Mouse (Mus musculus): Measurements from ENCODE around the gene Gprc5c. TPM values are rescaled to one million over a fixed set of nuclear protein-coding genes. Genes with fewer than 3 reads are reported as not detected.

The Gprc5c gene
- polyA plus RNA-seq, 1 experiment from 2014 or later, result 24.4 TPM

- H3K4me1 ChIP-seq (ENCODE audit: control insufficient read depth, insufficient read depth, low read length), result peaks cover 23% of the 10 kb centered on the region
- no peak overlapping the region for H3K27ac ChIP-seq (ENCODE audit: low read depth, low read length)
- whole genome bisulfite sequencing, result 54% methylated on average over 5 of the region's 5 CpGs
- H3K9me3 ChIP-seq (ENCODE audit: control insufficient read depth, low read length), result no peaks in the 10 kb centered on the region
- H3K4me2 ChIP-seq (ENCODE audit: low read depth), result no peak overlapping the region
- no peak overlapping the region for H3K9ac ChIP-seq (ENCODE audit: low read length)
- no peak for ATAC-seq (ENCODE audit: insufficient read depth, low FRiP score, low TSS enrichment)
- H3K36me3 ChIP-seq (ENCODE audit: control insufficient read depth, insufficient read depth, low read length), result no peaks in the 10 kb centered on the region
- DNase-seq (ENCODE audit: low spot score), result no peak
- H3K4me3 ChIP-seq (ENCODE audit: low read depth, low read length), result no peak overlapping the region
- H3K27me3 ChIP-seq (ENCODE audit: control insufficient read depth, insufficient read depth, low read length), result no peaks in the 10 kb centered on the region
These were observed 24.3 kb upstream of the Gprc5c start for GRCm38 (mm10) chr11:114826686-114827085.

GRCm38 (mm10) chr11:114829499-114830432 is 21.2 kb upstream of the Gprc5c start:
- peak overlapping the region; percentile 55 for H3K4me2 ChIP-seq (ENCODE audit: low read depth)
- ATAC-seq (ENCODE audit: insufficient read depth, low FRiP score, low TSS enrichment) (peak; percentile 73), DNase-seq (ENCODE audit: low spot score) (peak; percentile 77)
- H3K9me3 ChIP-seq (ENCODE audit: control insufficient read depth, low read length), result no peaks in the 10 kb centered on the region
- H3K36me3 ChIP-seq (ENCODE audit: control insufficient read depth, insufficient read depth, low read length), result no peaks in the 10 kb centered on the region
- WGBS, result 7% methylated on average over 24 of the region's 24 CpGs
- H3K27me3 ChIP-seq (ENCODE audit: control insufficient read depth, insufficient read depth, low read length), result no peaks in the 10 kb centered on the region
- peaks cover 14% of the 10 kb centered on the region for H3K4me1 ChIP-seq (ENCODE audit: control insufficient read depth, insufficient read depth, low read length)
- H3K9ac ChIP-seq (ENCODE audit: low read length), result peak overlapping the region; percentile 57
- H3K27ac ChIP-seq (ENCODE audit: low read depth, low read length), result peak overlapping the region; percentile 68; the same call in 1 of the 2 replicates
- H3K4me3 ChIP-seq (ENCODE audit: low read depth, low read length), result peak overlapping the region; percentile 25

GRCm38 (mm10) chr11:114830433-114830773 is 20.5 kb upstream of the Gprc5c start:
- Histone ChIP-seq H3K4me1 (ENCODE audit: control insufficient read depth, insufficient read depth, low read length) (peaks cover 14% of the 10 kb centered on the region), H3K4me3 (ENCODE audit: low read depth, low read length) (no peak overlapping the region), H3K9ac (ENCODE audit: low read length) (peak overlapping the region; percentile 57), H3K27me3 (ENCODE audit: control insufficient read depth, insufficient read depth, low read length) (no peaks in the 10 kb centered on the region), H3K4me2 (ENCODE audit: low read depth) (peak overlapping the region; percentile 55), H3K36me3 (ENCODE audit: control insufficient read depth, insufficient read depth, low read length) (no peaks in the 10 kb centered on the region), H3K9me3 (ENCODE audit: control insufficient read depth, low read length) (no peaks in the 10 kb centered on the region), H3K27ac (ENCODE audit: low read depth, low read length) (peak overlapping the region; percentile 68; the same call in 1 of the 2 replicates)
- ATAC-seq (ENCODE audit: insufficient read depth, low FRiP score, low TSS enrichment), result no peak
- WGBS, result 10% methylated on average over 8 of the region's 8 CpGs
- DNase-seq (ENCODE audit: low spot score), result no peak

GRCm38 (mm10) chr11:114833166-114833565 is 17.8 kb upstream of the Gprc5c start:
- H3K36me3 ChIP-seq (ENCODE audit: control insufficient read depth, insufficient read depth, low read length), result no peaks in the 10 kb centered on the region
- 80% methylated on average over 5 of the region's 5 CpGs for WGBS
- no peak overlapping the region for H3K9ac ChIP-seq (ENCODE audit: low read length)
- no peak overlapping the region for H3K4me3 ChIP-seq (ENCODE audit: low read depth, low read length)
- H3K27me3 ChIP-seq (ENCODE audit: control insufficient read depth, insufficient read depth, low read length), result no peaks in the 10 kb centered on the region
- no peak overlapping the region for H3K4me2 ChIP-seq (ENCODE audit: low read depth)
- no peaks in the 10 kb centered on the region for H3K9me3 ChIP-seq (ENCODE audit: control insufficient read depth, low read length)
- DNase-seq (ENCODE audit: low spot score) (no peak), ATAC-seq (ENCODE audit: insufficient read depth, low FRiP score, low TSS enrichment) (no peak)
- peaks cover 14% of the 10 kb centered on the region for H3K4me1 ChIP-seq (ENCODE audit: control insufficient read depth, insufficient read depth, low read length)
- H3K27ac ChIP-seq (ENCODE audit: low read depth, low read length), result no peak overlapping the region

GRCm38 (mm10) chr11:114843818-114844463 is 7.0 kb upstream of the Gprc5c start:
- H3K9ac ChIP-seq (ENCODE audit: low read length), result no peak overlapping the region
- ATAC-seq (ENCODE audit: insufficient read depth, low FRiP score, low TSS enrichment), result no peak
- H3K27me3 ChIP-seq (ENCODE audit: control insufficient read depth, insufficient read depth, low read length), result peaks cover 4% of the 10 kb centered on the region; the same call in 1 of the 2 replicates
- no peaks in the 10 kb centered on the region for H3K36me3 ChIP-seq (ENCODE audit: control insufficient read depth, insufficient read depth, low read length)
- 0 out of 2 replicates have a peak overlapping the region, but pooled peaks have one; percentile 3 for H3K27ac ChIP-seq (ENCODE audit: low read depth, low read length)
- 9% methylated on average over 8 of the region's 8 CpGs for WGBS
- DNase-seq (ENCODE audit: low spot score), result peak; percentile 46
- H3K4me3 ChIP-seq (ENCODE audit: low read depth, low read length), result no peak overlapping the region
- H3K4me1 ChIP-seq (ENCODE audit: control insufficient read depth, insufficient read depth, low read length), result no peaks in the 10 kb centered on the region
- no peak overlapping the region for H3K4me2 ChIP-seq (ENCODE audit: low read depth)
- no peaks in the 10 kb centered on the region; the same call in 1 of the 2 replicates for H3K9me3 ChIP-seq (ENCODE audit: control insufficient read depth, low read length)

- Histone ChIP-seq H3K27ac (ENCODE audit: low read depth, low read length) (no peak overlapping the region), H3K4me3 (ENCODE audit: low read depth, low read length) (no peak overlapping the region), H3K9me3 (ENCODE audit: control insufficient read depth, low read length) (no peaks in the 10 kb centered on the region; the same call in 1 of the 2 replicates), H3K36me3 (ENCODE audit: control insufficient read depth, insufficient read depth, low read length) (no peaks in the 10 kb centered on the region), H3K4me2 (ENCODE audit: low read depth) (no peak overlapping the region), H3K4me1 (ENCODE audit: control insufficient read depth, insufficient read depth, low read length) (no peaks in the 10 kb centered on the region), H3K9ac (ENCODE audit: low read length) (no peak overlapping the region), H3K27me3 (ENCODE audit: control insufficient read depth, insufficient read depth, low read length) (peaks cover 11% of the 10 kb centered on the region)
- ATAC-seq (ENCODE audit: insufficient read depth, low FRiP score, low TSS enrichment) (no peak), DNase-seq (ENCODE audit: low spot score) (no peak)
- 74% methylated on average over 7 of the region's 7 CpGs for WGBS
These were observed 6.3 kb upstream of the Gprc5c start for GRCm38 (mm10) chr11:114844464-114845220.

- ATAC-seq (ENCODE audit: insufficient read depth, low FRiP score, low TSS enrichment) (no peak), DNase-seq (ENCODE audit: low spot score) (no peak)
- Histone ChIP-seq H3K27ac (ENCODE audit: low read depth, low read length) (no peak overlapping the region), H3K4me2 (ENCODE audit: low read depth) (no peak overlapping the region), H3K36me3 (ENCODE audit: control insufficient read depth, insufficient read depth, low read length) (no peaks in the 10 kb centered on the region), H3K9me3 (ENCODE audit: control insufficient read depth, low read length) (no peaks in the 10 kb centered on the region; the same call in 1 of the 2 replicates), H3K27me3 (ENCODE audit: control insufficient read depth, insufficient read depth, low read length) (peaks cover 28% of the 10 kb centered on the region), H3K4me3 (ENCODE audit: low read depth, low read length) (no peak overlapping the region), H3K9ac (ENCODE audit: low read length) (no peak overlapping the region), H3K4me1 (ENCODE audit: control insufficient read depth, insufficient read depth, low read length) (peaks cover 9% of the 10 kb centered on the region)
- WGBS, result 76% methylated on average over 4 of the region's 4 CpGs
These were observed 4.6 kb upstream of the Gprc5c start for GRCm38 (mm10) chr11:114846336-114846735.

- ATAC-seq (ENCODE audit: insufficient read depth, low FRiP score, low TSS enrichment), result no peak
- no peak overlapping the region for H3K4me3 ChIP-seq (ENCODE audit: low read depth, low read length)
- H3K27ac ChIP-seq (ENCODE audit: low read depth, low read length), result no peak overlapping the region
- no peaks in the 10 kb centered on the region for H3K9me3 ChIP-seq (ENCODE audit: control insufficient read depth, low read length)
- peaks cover 35% of the 10 kb centered on the region for H3K27me3 ChIP-seq (ENCODE audit: control insufficient read depth, insufficient read depth, low read length)
- no peak overlapping the region for H3K4me2 ChIP-seq (ENCODE audit: low read depth)
- WGBS, result 84% methylated on average over 5 of the region's 5 CpGs
- peaks cover 9% of the 10 kb centered on the region for H3K4me1 ChIP-seq (ENCODE audit: control insufficient read depth, insufficient read depth, low read length)
- no peaks in the 10 kb centered on the region for H3K36me3 ChIP-seq (ENCODE audit: control insufficient read depth, insufficient read depth, low read length)
- no peak for DNase-seq (ENCODE audit: low spot score)
- no peak overlapping the region for H3K9ac ChIP-seq (ENCODE audit: low read length)
These were observed 3.9 kb upstream of the Gprc5c start for GRCm38 (mm10) chr11:114847008-114847407.
